Mouse (Mus musculus) midbrain, embryonic 15.5 days (tissue): ENCODE data around the gene 2310061I04Rik. TPM values are rescaled to one million over a fixed set of nuclear protein-coding genes. Genes with fewer than 3 reads are reported as not detected.
"Not testable (repeated sequence)": the region's sequence is repeated elsewhere in the genome, so short reads cannot be mapped to it uniquely, and the experiment has no call there.

Experiments used
- ATAC-seq: fragments of 200-750 bp; cut with Nextera tagmentation; replicated peaks from 2 replicates; pipeline ENCODE4 v1.8.0; 2017; ENCODE audit warnings: moderate TSS enrichment
- H3K27ac ChIP-seq: fragments of 300-500 bp; sonication (generic); 2 replicates; pipeline ENCODE4 v1.5.1; 2015; ENCODE audit warnings: mild to moderate bottlenecking, inconsistent platforms
- H3K27me3 ChIP-seq: fragments of 300-500 bp; sonication (generic); replicated peaks from 2 replicates; pipeline ENCODE4 v1.6.1; 2015; ENCODE audit warnings: inconsistent platforms
- H3K36me3 ChIP-seq: fragments of 300-500 bp; sonication (generic); replicated peaks from 2 replicates; pipeline ENCODE4 v1.6.1; 2015; ENCODE audit warnings: inconsistent platforms
- H3K4me1 ChIP-seq: fragments of 300-500 bp; sonication (generic); 2 replicates; pipeline ENCODE4 v1.6.1; 2015; ENCODE audit warnings: inconsistent platforms
- H3K4me2 ChIP-seq: fragments of 300-500 bp; sonication (generic); 2 replicates; pipeline ENCODE4 v1.6.1; 2015; ENCODE audit warnings: inconsistent platforms, mild to moderate bottlenecking, moderate library complexity
- H3K4me3 ChIP-seq: fragments of 300-500 bp; sonication (generic); 2 replicates; pipeline ENCODE4 v1.5.1; 2015; ENCODE audit warnings: mild to moderate bottlenecking, inconsistent platforms
- H3K9ac ChIP-seq: fragments of 300-500 bp; sonication (generic); 2 replicates; pipeline ENCODE4 v1.6.1; 2015; ENCODE audit warnings: mild to moderate bottlenecking, inconsistent platforms
- H3K9me3 ChIP-seq: fragments of 300-500 bp; sonication (generic); 2 replicates; pipeline ENCODE4 v1.6.1; 2016; ENCODE audit warnings: inconsistent platforms
- WGBS: fragments of 180-500 bp; shearing (Covaris S2); methylation state at CpG from one replicate; pipeline ENCODE4 v1.1.7; 2015; ENCODE audit warnings: mixed read lengths; 5-methylcytosine and 5-hydroxymethylcytosine counted together
- polyA plus RNA-seq: library from polyadenylated mRNA; unstranded; fragments of >200 nt; fragmentation: Nextera tagmentation; extraction: Ambion mirVana; gene quantifications from 2 replicates; pipeline ENCODE4 v1.2.1, GENCODE M21; 2015

The 2310061I04Rik gene
- polyA plus RNA-seq: 68.2 and 72.8 TPM in 2 replicates

GRCm38 (mm10) chr17:35896781-35897643 is at the start of gene 2310061I04Rik:
2310061I04Rik (minus strand) TSS chr17:35897431.
- Histone ChIP-seq H3K4me3 (peak within 1 kb of the TSS; percentile 68), H3K4me1 (peaks cover 21% of the 10 kb centered on the region), H3K9me3 (no peaks in the 10 kb centered on the region), H3K9ac (peak within 1 kb of the TSS; percentile 90), H3K27ac (peak within 1 kb of the TSS; percentile 98), H3K36me3 (peaks cover 42% of the 10 kb centered on the region), H3K27me3 (no peaks in the 10 kb centered on the region), H3K4me2 (peak within 1 kb of the TSS; percentile 99)
- peak; percentile 93 for ATAC-seq
- WGBS: under 1% methylated on average over 85 of the region's 86 CpGs

GRCm38 (mm10) chr17:35939941-35940340 is 42.7 kb upstream of the 2310061I04Rik start:
- Histone ChIP-seq H3K27me3 (no peaks in the 10 kb centered on the region), H3K9me3 (no peaks in the 10 kb centered on the region), H3K9ac (no peak overlapping the region), H3K4me3 (no peak overlapping the region), H3K4me1 (no peaks in the 10 kb centered on the region), H3K4me2 (no peak overlapping the region), H3K27ac (no peak overlapping the region), H3K36me3 (no peaks in the 10 kb centered on the region)
- WGBS: 60% methylated on average over 1 of the region's 1 CpGs
- ATAC-seq: no peak

- H3K36me3 ChIP-seq: no peaks in the 10 kb centered on the region
- H3K4me3 ChIP-seq: no peak overlapping the region
- no peaks in the 10 kb centered on the region for H3K27me3 ChIP-seq
- H3K4me2 ChIP-seq: no peak overlapping the region
- H3K9ac ChIP-seq: no peak overlapping the region
- no peak overlapping the region for H3K27ac ChIP-seq
- H3K4me1 ChIP-seq: no peaks in the 10 kb centered on the region
- ATAC-seq: no peak
- 54% methylated on average over 2 of the region's 2 CpGs for WGBS
- H3K9me3 ChIP-seq: no peaks in the 10 kb centered on the region
These were observed 41.9 kb upstream of the 2310061I04Rik start for GRCm38 (mm10) chr17:35939108-35939507.

GRCm38 (mm10) chr17:35937700-35938348 is 40.6 kb upstream of the 2310061I04Rik start:
- H3K36me3 ChIP-seq: no peaks in the 10 kb centered on the region
- peak; percentile 73; the same call in 1 of the 2 replicates for ATAC-seq
- no peaks in the 10 kb centered on the region for H3K4me1 ChIP-seq
- no peaks in the 10 kb centered on the region for H3K9me3 ChIP-seq
- 34% methylated on average over 2 of the region's 2 CpGs for WGBS
- no peak overlapping the region for H3K4me3 ChIP-seq
- no peak overlapping the region for H3K9ac ChIP-seq
- H3K27ac ChIP-seq: no peak overlapping the region
- no peak overlapping the region for H3K4me2 ChIP-seq
- H3K27me3 ChIP-seq: no peaks in the 10 kb centered on the region

GRCm38 (mm10) chr17:35935763-35936162 is 38.5 kb upstream of the 2310061I04Rik start:
- H3K4me3 ChIP-seq, H3K27ac ChIP-seq, H3K4me2 ChIP-seq, H3K4me1 ChIP-seq, H3K36me3 ChIP-seq, H3K27me3 ChIP-seq, H3K9ac ChIP-seq, ATAC-seq, H3K9me3 ChIP-seq: not testable (repeated sequence)
- WGBS: 89% methylated on average over 14 of the region's 14 CpGs

GRCm38 (mm10) chr17:35932608-35933007 is 35.4 kb upstream of the 2310061I04Rik start:
- Histone ChIP-seq H3K4me1 (no peaks in the 10 kb centered on the region), H3K36me3 (peaks cover 35% of the 10 kb centered on the region), H3K9ac (no peak overlapping the region), H3K4me2 (no peak overlapping the region), H3K4me3 (no peak overlapping the region), H3K9me3 (no peaks in the 10 kb centered on the region), H3K27ac (no peak overlapping the region), H3K27me3 (no peaks in the 10 kb centered on the region)
- no peak for ATAC-seq
- WGBS: 87% methylated on average over 4 of the region's 4 CpGs

- H3K9me3 ChIP-seq: no peaks in the 10 kb centered on the region
- peaks cover 52% of the 10 kb centered on the region for H3K36me3 ChIP-seq
- peak; percentile 32; the same call in 1 of the 2 replicates for ATAC-seq
- no peak overlapping the region for H3K9ac ChIP-seq
- H3K4me2 ChIP-seq: no peak overlapping the region
- H3K4me3 ChIP-seq: no peak overlapping the region
- H3K27ac ChIP-seq: no peak overlapping the region
- H3K27me3 ChIP-seq: no peaks in the 10 kb centered on the region
- WGBS: 98% methylated on average over 12 of the region's 12 CpGs
- no peaks in the 10 kb centered on the region for H3K4me1 ChIP-seq
These were observed 33.4 kb upstream of the 2310061I04Rik start for GRCm38 (mm10) chr17:35930627-35931026.

- 96% methylated on average over 2 of the region's 2 CpGs for WGBS
- Histone ChIP-seq H3K4me3 (no peak overlapping the region), H3K9me3 (no peaks in the 10 kb centered on the region), H3K4me1 (no peaks in the 10 kb centered on the region), H3K36me3 (peaks cover 60% of the 10 kb centered on the region), H3K9ac (no peak overlapping the region), H3K27me3 (no peaks in the 10 kb centered on the region), H3K4me2 (no peak overlapping the region), H3K27ac (no peak overlapping the region)
- no peak for ATAC-seq
These were observed 32.3 kb upstream of the 2310061I04Rik start for GRCm38 (mm10) chr17:35929534-35929933.

- no peaks in the 10 kb centered on the region for H3K27me3 ChIP-seq
- peaks cover 67% of the 10 kb centered on the region for H3K36me3 ChIP-seq
- no peak for ATAC-seq
- H3K27ac ChIP-seq: no peak overlapping the region
- no peaks in the 10 kb centered on the region for H3K9me3 ChIP-seq
- no peak overlapping the region for H3K4me2 ChIP-seq
- WGBS: 78% methylated on average over 1 of the region's 1 CpGs
- no peak overlapping the region for H3K9ac ChIP-seq
- H3K4me3 ChIP-seq: no peak overlapping the region
- peaks cover 5% of the 10 kb centered on the region; the same call in 1 of the 2 replicates for H3K4me1 ChIP-seq
These were observed 30.2 kb upstream of the 2310061I04Rik start for GRCm38 (mm10) chr17:35927471-35927870.

- H3K4me3 ChIP-seq: no peak overlapping the region
- H3K9ac ChIP-seq: no peak overlapping the region
- WGBS: 93% methylated on average over 4 of the region's 4 CpGs
- H3K4me1 ChIP-seq: peaks cover 39% of the 10 kb centered on the region
- H3K27ac ChIP-seq: no peak overlapping the region
- H3K9me3 ChIP-seq: no peaks in the 10 kb centered on the region
- ATAC-seq: no peak
- no peaks in the 10 kb centered on the region for H3K27me3 ChIP-seq
- H3K4me2 ChIP-seq: no peak overlapping the region
- H3K36me3 ChIP-seq: peaks cover 41% of the 10 kb centered on the region
These were observed 26.1 kb upstream of the 2310061I04Rik start for GRCm38 (mm10) chr17:35923281-35923680.

GRCm38 (mm10) chr17:35922566-35922965 is 25.3 kb upstream of the 2310061I04Rik start:
- ATAC-seq: no peak
- Histone ChIP-seq H3K36me3 (peaks cover 34% of the 10 kb centered on the region), H3K9ac (no peak overlapping the region), H3K4me2 (no peak overlapping the region), H3K4me1 (peaks cover 39% of the 10 kb centered on the region), H3K9me3 (no peaks in the 10 kb centered on the region), H3K4me3 (no peak overlapping the region), H3K27me3 (no peaks in the 10 kb centered on the region), H3K27ac (no peak overlapping the region)
- WGBS: 87% methylated on average over 3 of the region's 3 CpGs

GRCm38 (mm10) chr17:35921710-35922109 is 24.5 kb upstream of the 2310061I04Rik start:
- H3K36me3 ChIP-seq: peaks cover 28% of the 10 kb centered on the region
- H3K27me3 ChIP-seq: no peaks in the 10 kb centered on the region
- 0 out of 2 replicates have a peak overlapping the region, but pooled peaks have one; percentile 5 for H3K4me2 ChIP-seq
- no peak overlapping the region for H3K4me3 ChIP-seq
- peaks cover 39% of the 10 kb centered on the region for H3K4me1 ChIP-seq
- no peaks in the 10 kb centered on the region for H3K9me3 ChIP-seq
- 84% methylated on average over 4 of the region's 4 CpGs for WGBS
- no peak overlapping the region for H3K9ac ChIP-seq
- ATAC-seq: no peak
- H3K27ac ChIP-seq: peak overlapping the region; percentile 96
